Mouse (Mus musculus) lung, adult 18-20 months (tissue): ENCODE results near the gene Tspan31.

Experiments
- DNase-seq, 2 experiments: peaks; one replicate each; pipeline ENCODE4 v3.0.0; 2022; ENCODE audit warnings: mixed read lengths in 2 of 2

The Tspan31 gene

GRCm38 (mm10) chr10:127070190-127071121 is at the start of gene Tspan31:
Tspan31 (minus strand) TSS chr10:127070264.
- peak; percentile 94 to 96 for DNase-seq

- DNase-seq = no peak
Measured at GRCm38 (mm10) chr10:127119229-127119628, 49.2 kb upstream of the Tspan31 start.

GRCm38 (mm10) chr10:127118470-127118869 is 48.4 kb upstream of the Tspan31 start:
- no peak for DNase-seq

- no peak for DNase-seq
Measured at GRCm38 (mm10) chr10:127115068-127115467, 45.0 kb upstream of the Tspan31 start.

GRCm38 (mm10) chr10:127114408-127114807 is 44.3 kb upstream of the Tspan31 start:
- no peak for DNase-seq

- no peak for DNase-seq
Measured at GRCm38 (mm10) chr10:127111001-127111887, 41.2 kb upstream of the Tspan31 start.

- no peak for DNase-seq
Measured at GRCm38 (mm10) chr10:127108262-127108583, 38.2 kb upstream of the Tspan31 start.

GRCm38 (mm10) chr10:127107563-127108261 is 37.6 kb upstream of the Tspan31 start:
- no peak for DNase-seq

GRCm38 (mm10) chr10:127103631-127104030 is 33.6 kb upstream of the Tspan31 start:
- no peak for DNase-seq

- no peak for DNase-seq
Measured at GRCm38 (mm10) chr10:127101151-127101550, 31.1 kb upstream of the Tspan31 start.

- no peak for DNase-seq
Measured at GRCm38 (mm10) chr10:127100414-127100813, 30.4 kb upstream of the Tspan31 start.

GRCm38 (mm10) chr10:127099868-127100267 is 29.8 kb upstream of the Tspan31 start:
- no peak for DNase-seq

GRCm38 (mm10) chr10:127099191-127099590 is 29.1 kb upstream of the Tspan31 start:
- no peak for DNase-seq

- DNase-seq = no peak
Measured at GRCm38 (mm10) chr10:127098514-127098913, 28.4 kb upstream of the Tspan31 start.

GRCm38 (mm10) chr10:127094382-127094802 is 24.3 kb upstream of the Tspan31 start:
- peak; percentile 60 to 82 for DNase-seq

GRCm38 (mm10) chr10:127092742-127093141 is 22.7 kb upstream of the Tspan31 start:
- DNase-seq = no peak

- peak; percentile 47 to 62 for DNase-seq
Measured at GRCm38 (mm10) chr10:127091507-127092396, 21.7 kb upstream of the Tspan31 start.

- peak; percentile 50 to 74 for DNase-seq
Measured at GRCm38 (mm10) chr10:127090560-127091411, 20.7 kb upstream of the Tspan31 start.

GRCm38 (mm10) chr10:127085633-127086032 is 15.6 kb upstream of the Tspan31 start:
- DNase-seq = no peak

GRCm38 (mm10) chr10:127085052-127085451 is 15.0 kb upstream of the Tspan31 start:
- DNase-seq = no peak

GRCm38 (mm10) chr10:127083915-127084306 is 13.8 kb upstream of the Tspan31 start:
- DNase-seq = no peak
